ENCODE assay signal across 23 mouse cellular contexts in genomic region chr1:152832316-152832715, GRCm38 (mm10). TPM values are rescaled to one million over a fixed set of nuclear protein-coding genes. Genes with fewer than 3 reads are reported as not detected.
DNase-seq lines count a peak whose midpoint lies in the region; ATAC-seq and TF ChIP-seq lines count a peak whose summit lies in the region.
"Had no signal": no experiment of that assay in that cellular context is flagged by ENCODE, and none has a peak within 500 bp of the region (broad histone marks: within the 10 kb centered on the region; RNA-seq: fewer than 3 reads in every experiment).

No protein-coding gene starts in this region.

- TF ChIP-seq POLR2A in bone marrow macrophage, adult 2 months (IDR thresholded peaks at IDR 0.05; ENCODE audit: borderline replicate concordance, low read depth, low read length): no peak

- H3K4me1 ChIP-seq in E14TG2a.4 (replicated peaks; ENCODE audit: low read depth, low read length): peaks cover 95% of the 10 kb centered on the region
- H3K4me1 ChIP-seq in bone marrow macrophage, adult 2 months (ENCODE audit: control insufficient read depth, insufficient read depth, low read length): peaks cover 16% of the 10 kb centered on the region
- H3K4me1 ChIP-seq: forebrain, embryonic 13.5 days; heart, embryonic 15.5 days; hindbrain, embryonic 15.5 days; intestine, embryonic 15.5 days; midbrain, embryonic 12.5 days had no signal

- 0 out of 2 replicates have a peak overlapping the region, but pooled peaks have one; percentile 1 for H3K4me3 ChIP-seq in E14TG2a.4 (replicated peaks; ENCODE audit: low read length)
- H3K4me3 ChIP-seq in bone marrow macrophage, adult 2 months (ENCODE audit: insufficient read depth, low read length): no peak overlapping the region
- H3K4me3 ChIP-seq: embryonic facial prominence, embryonic 13.5 days; forebrain, embryonic 13.5 days; heart, embryonic 15.5 days; hindbrain, embryonic 15.5 days; intestine, embryonic 15.5 days; midbrain, embryonic 12.5 days had no signal

- no peaks in the 10 kb centered on the region for H3K9me3 ChIP-seq in E14TG2a.4 (ENCODE audit: low read length)
- H3K9me3 ChIP-seq: embryonic facial prominence, embryonic 13.5 days; forebrain, embryonic 13.5 days; heart, embryonic 15.5 days; hindbrain, embryonic 15.5 days; intestine, embryonic 15.5 days; midbrain, embryonic 12.5 days had no signal

- peaks cover 69% of the 10 kb centered on the region for H3K36me3 ChIP-seq in E14TG2a.4 (ENCODE audit: insufficient read depth, low read length)

- ATAC-seq in megakaryocyte progenitor cell, adult 5-6 weeks (replicated peaks; ENCODE audit: poor library complexity): peak; percentile 78
- ATAC-seq in inflammation-experienced regulatory T-cells, adult 6 months: no peak
- ATAC-seq: forebrain, embryonic 13.5 days; intestine, embryonic 15.5 days had no signal

- no peaks in the 10 kb centered on the region for H3K27me3 ChIP-seq in E14TG2a.4 (ENCODE audit: insufficient read depth, low read length)
- H3K27me3 ChIP-seq: embryonic facial prominence, embryonic 13.5 days; forebrain, embryonic 13.5 days; heart, embryonic 15.5 days; hindbrain, embryonic 15.5 days; intestine, embryonic 15.5 days; midbrain, embryonic 12.5 days had no signal

- peak; percentile 59 for DNase-seq in A20 (ENCODE audit: low read depth, low spot score)
- no peak for DNase-seq in thymus, postnatal 4 days
- DNase-seq in lung, postnatal 36 days: no peak
- DNase-seq: adrenal gland, postnatal 36 days; cerebellum, adult 11-12 months; cerebellum, postnatal 10 days; gastrocnemius, postnatal 36 days; heart, postnatal 4 days; kidney, adult 8-10 months; kidney, postnatal 25 days; left cerebral cortex, postnatal 4 days; right cerebral cortex, postnatal 25 days; thymus, postnatal 25 days had no signal

- TF ChIP-seq CTCF in E14TG2a.4 (conservative IDR thresholded peaks at IDR 0.05; ENCODE audit: low read length): no peak
- TF ChIP-seq CTCF in bone marrow macrophage, adult 2 months (IDR thresholded peaks at IDR 0.05; ENCODE audit: low read depth, low read length): no peak

- H3K27ac ChIP-seq in bone marrow macrophage, adult 2 months (ENCODE audit: insufficient read depth, low read depth, low read length): peak overlapping the region; percentile 60
- H3K27ac ChIP-seq: embryonic facial prominence, embryonic 13.5 days; forebrain, embryonic 13.5 days; heart, embryonic 15.5 days; hindbrain, embryonic 15.5 days; intestine, embryonic 15.5 days; midbrain, embryonic 12.5 days had no signal

RNA-seq across cellular contexts. Expression of gene Ncf2, which starts 32.3 kb away (rescaled TPM):
- 268 and 316 TPM in 2 replicates for polyA plus RNA-seq in bone marrow macrophage, adult 2 months (2012; ENCODE audit: insufficient read depth, insufficient read length, missing spikeins)
- total RNA-seq in megakaryocyte progenitor cell, adult 5-6 weeks (2015): 85.0 and 90.4 TPM in 2 replicates
- 101 and 119 TPM in 2 replicates for total RNA-seq in megakaryocyte progenitor cell, adult 5-6 weeks (2017)
- 1 to 10 TPM; 2.4 to 5.4 (median 2.8) TPM for polyA plus RNA-seq in inflammation-experienced regulatory T-cells, adult 6 months (2017; shearing (Covaris generic))

Comparison
In these comparisons a context has a peak if more than half of its experiments do, and no peak if none do; other contexts are left out.
1. RNA of gene Ncf2, which starts 32.3 kb away (polyA plus RNA-seq): 268 to 316 TPM in bone marrow macrophage, adult 2 months; 2.4 to 5.4 TPM in inflammation-experienced regulatory T-cells, adult 6 months; every median in the first group is over 10 times any median in the second.